Mouse (Mus musculus) ES-Bruce4 (cell line): ENCODE data around the gene Sgk2. TPM values are rescaled to one million over a fixed set of nuclear protein-coding genes. Genes with fewer than 3 reads are reported as not detected.
A peak's percentile ranks its signal among the peaks of the same experiment; 100 is the strongest.

ENCODE experiments used
- H3K27ac ChIP-seq: 2 replicates; pipeline ENCODE4 v1.5.1; 2012; ENCODE audit warnings: low read length, inconsistent platforms; ENCODE audit not compliant: insufficient read depth
- H3K27me3 ChIP-seq: 2 replicates; pipeline ENCODE4 v1.6.1; 2012; ENCODE audit warnings: mild to moderate bottlenecking, low read length, inconsistent platforms; ENCODE audit not compliant: control insufficient read depth, poor library complexity, insufficient read depth, severe bottlenecking
- H3K36me3 ChIP-seq: 2 replicates; pipeline ENCODE4 v1.6.1; 2012; ENCODE audit warnings: inconsistent platforms, mild to moderate bottlenecking, low read length, moderate library complexity; ENCODE audit not compliant: control insufficient read depth, poor library complexity, insufficient read depth, severe bottlenecking
- H3K4me1 ChIP-seq: one replicate; pipeline ENCODE4 v1.8.1; 2011; ENCODE audit warnings: low read length; ENCODE audit not compliant: control insufficient read depth, insufficient read depth
- H3K4me3 ChIP-seq: 2 replicates; pipeline ENCODE4 v1.5.1; 2011; ENCODE audit warnings: low read depth, mild to moderate bottlenecking, low read length
- H3K9ac ChIP-seq: 2 replicates; pipeline ENCODE4 v1.6.1; 2012; ENCODE audit warnings: low read depth, mild to moderate bottlenecking, inconsistent platforms; ENCODE audit not compliant: poor library complexity, severe bottlenecking
- H3K9me3 ChIP-seq: replicated peaks from 2 replicates; pipeline ENCODE4 v1.6.1; 2012; ENCODE audit warnings: mild to moderate bottlenecking, low read length, inconsistent platforms; ENCODE audit not compliant: control insufficient read depth, poor library complexity, insufficient read depth, severe bottlenecking
- CTCF ChIP-seq: IDR thresholded peaks from one replicate; pipeline ENCODE4 v1.8.1; 2011; ENCODE audit warnings: low read depth, low read length
- EP300 ChIP-seq: IDR thresholded peaks from 2 replicates; pipeline ENCODE4 v1.6.1; 2011; ENCODE audit warnings: low read depth, low read length; ENCODE audit not compliant: insufficient read depth
- POLR2A ChIP-seq: IDR thresholded peaks from one replicate; pipeline ENCODE4 v1.8.1; 2011; ENCODE audit warnings: low read length; ENCODE audit not compliant: insufficient read depth
- polyA plus RNA-seq: library from polyadenylated mRNA; stranded (reverse); fragments of >200 nt; gene quantifications from 2 replicates; pipeline ENCODE4 v1.2.4, GENCODE M21; 2011; ENCODE audit warnings: low read depth; ENCODE audit not compliant: missing spikeins, insufficient read depth, insufficient read length

The Sgk2 gene
- polyA plus RNA-seq, 1 experiment: 0.66 TPM

- H3K36me3 ChIP-seq: no peaks in the 10 kb centered on the region
- peaks cover 3% of the 10 kb centered on the region for H3K4me1 ChIP-seq
- H3K9me3 ChIP-seq: no peaks in the 10 kb centered on the region
- peak overlapping the region; percentile 8; the same call in 1 of the 2 replicates for H3K9ac ChIP-seq
- H3K27me3 ChIP-seq: no peaks in the 10 kb centered on the region
- H3K4me3 ChIP-seq: peak overlapping the region; percentile 87
- no peak overlapping the region for H3K27ac ChIP-seq
- TF ChIP-seq POLR2A (no peak), EP300 (no peak), CTCF (no peak)
Observed at GRCm38 (mm10) chr2:162948221-162948620, 38.9 kb upstream of the Sgk2 start.

GRCm38 (mm10) chr2:162950776-162951175 is 36.4 kb upstream of the Sgk2 start:
- H3K27ac ChIP-seq: no peak overlapping the region
- H3K9me3 ChIP-seq: no peaks in the 10 kb centered on the region
- no peak overlapping the region for H3K4me3 ChIP-seq
- no peak overlapping the region for H3K9ac ChIP-seq
- no peak for TF ChIP-seq POLR2A
- TF ChIP-seq CTCF: no peak
- no peak for TF ChIP-seq EP300
- no peaks in the 10 kb centered on the region for H3K36me3 ChIP-seq
- no peaks in the 10 kb centered on the region for H3K27me3 ChIP-seq
- peaks cover 3% of the 10 kb centered on the region for H3K4me1 ChIP-seq

- no peak overlapping the region for H3K4me3 ChIP-seq
- no peaks in the 10 kb centered on the region for H3K36me3 ChIP-seq
- no peaks in the 10 kb centered on the region for H3K27me3 ChIP-seq
- H3K9me3 ChIP-seq: no peaks in the 10 kb centered on the region
- H3K4me1 ChIP-seq: no peaks in the 10 kb centered on the region
- H3K27ac ChIP-seq: no peak overlapping the region
- H3K9ac ChIP-seq: no peak overlapping the region
- TF ChIP-seq CTCF (no peak), POLR2A (no peak), EP300 (no peak)
Observed at GRCm38 (mm10) chr2:162956843-162957242, 30.3 kb upstream of the Sgk2 start.

GRCm38 (mm10) chr2:162961321-162961720 is 25.8 kb upstream of the Sgk2 start:
- Histone ChIP-seq H3K4me3 (no peak overlapping the region), H3K9me3 (no peaks in the 10 kb centered on the region), H3K27me3 (no peaks in the 10 kb centered on the region), H3K4me1 (no peaks in the 10 kb centered on the region), H3K36me3 (no peaks in the 10 kb centered on the region), H3K27ac (no peak overlapping the region), H3K9ac (no peak overlapping the region)
- 0 out of 2 replicates have a peak, but pooled peaks have one; percentile 14 for TF ChIP-seq EP300
- TF ChIP-seq CTCF: no peak

GRCm38 (mm10) chr2:162966734-162967133 is 20.4 kb upstream of the Sgk2 start:
- no peak overlapping the region for H3K4me3 ChIP-seq

GRCm38 (mm10) chr2:162968357-162968756 is 18.8 kb upstream of the Sgk2 start:
- no peak overlapping the region for H3K27ac ChIP-seq
- H3K4me3 ChIP-seq: no peak overlapping the region
- no peaks in the 10 kb centered on the region for H3K36me3 ChIP-seq
- H3K9ac ChIP-seq: no peak overlapping the region
- no peaks in the 10 kb centered on the region for H3K9me3 ChIP-seq
- no peaks in the 10 kb centered on the region for H3K4me1 ChIP-seq
- TF ChIP-seq EP300 (0 out of 2 replicates have a peak, but pooled peaks have one; percentile 11), CTCF (peak; percentile 88), POLR2A (no peak)
- H3K27me3 ChIP-seq: no peaks in the 10 kb centered on the region

More at GRCm38 (mm10) chr2:162966734-162967133, 20.4 kb upstream of the Sgk2 start:
- H3K27me3 ChIP-seq: no peaks in the 10 kb centered on the region
- no peak overlapping the region for H3K27ac ChIP-seq
- no peaks in the 10 kb centered on the region for H3K36me3 ChIP-seq
- H3K4me1 ChIP-seq: no peaks in the 10 kb centered on the region
- H3K9ac ChIP-seq: no peak overlapping the region
- TF ChIP-seq POLR2A (no peak), CTCF (no peak), EP300 (no peak)
- H3K9me3 ChIP-seq: no peaks in the 10 kb centered on the region
